Mouse (Mus musculus): ENCODE results near the gene Nck2. TPM values are rescaled to one million over a fixed set of nuclear protein-coding genes. Genes with fewer than 3 reads are reported as not detected.

The Nck2 gene
- polyA plus RNA-seq, 1 experiment from 2014 or later: 37.9 TPM

GRCm38 (mm10) chr1:43503261-43503660 is 58.9 kb downstream of the Nck2 start:
- no peak for ATAC-seq (ENCODE audit: low FRiP score)
- 89% methylated on average over 2 of the region's 2 CpGs for WGBS
- DNase-seq (ENCODE audit: low spot score): no peak
- no peak overlapping the region for H3K27ac ChIP-seq
- H3K9me3 ChIP-seq (ENCODE audit: control insufficient read depth, low read length): no peaks in the 10 kb centered on the region
- H3K27me3 ChIP-seq (ENCODE audit: control insufficient read depth, insufficient read depth, low read length): no peaks in the 10 kb centered on the region
- H3K4me1 ChIP-seq (replicated peaks; ENCODE audit: control insufficient read depth, insufficient read depth, low read length): peaks cover 35% of the 10 kb centered on the region
- H3K9ac ChIP-seq: no peak overlapping the region
- H3K4me2 ChIP-seq (replicated peaks): no peak overlapping the region
- no peak overlapping the region for H3K4me3 ChIP-seq (replicated peaks; ENCODE audit: low read length)
- H3K36me3 ChIP-seq (replicated peaks; ENCODE audit: control insufficient read depth, insufficient read depth): no peaks in the 10 kb centered on the region

DNA sequence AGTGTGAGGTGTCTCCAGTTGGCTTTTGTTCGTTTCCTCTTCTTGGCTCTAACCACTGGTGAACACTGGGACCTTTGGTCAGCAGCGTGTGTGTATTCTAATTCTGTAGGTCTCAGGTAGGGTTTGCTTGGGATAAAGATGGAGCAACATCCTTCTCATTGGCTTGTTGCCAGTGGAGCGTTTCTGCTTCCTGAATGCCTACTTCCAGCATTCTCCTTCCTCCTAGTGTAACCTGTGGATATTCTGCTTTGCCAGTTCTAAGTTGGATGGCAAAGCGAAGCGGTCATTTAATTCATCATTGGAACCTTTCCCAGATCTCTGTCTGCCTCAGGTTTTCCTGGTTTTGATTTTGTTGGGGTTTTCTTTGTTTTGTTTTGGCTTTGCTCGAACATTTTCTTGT is 59.3 kb downstream of the Nck2 start:
- Histone ChIP-seq H3K4me3 (replicated peaks; ENCODE audit: low read length) (no peak overlapping the region), H3K9me3 (ENCODE audit: control insufficient read depth, low read length) (no peaks in the 10 kb centered on the region), H3K27me3 (ENCODE audit: control insufficient read depth, insufficient read depth, low read length) (no peaks in the 10 kb centered on the region), H3K36me3 (replicated peaks; ENCODE audit: control insufficient read depth, insufficient read depth) (no peaks in the 10 kb centered on the region), H3K9ac (no peak overlapping the region), H3K4me2 (replicated peaks) (no peak overlapping the region), H3K4me1 (replicated peaks; ENCODE audit: control insufficient read depth, insufficient read depth, low read length) (peaks cover 33% of the 10 kb centered on the region), H3K27ac (no peak overlapping the region)
- ATAC-seq (ENCODE audit: low FRiP score) (no peak), DNase-seq (ENCODE audit: low spot score) (no peak)
- WGBS: 67% methylated on average over 6 of the region's 6 CpGs

DNA sequence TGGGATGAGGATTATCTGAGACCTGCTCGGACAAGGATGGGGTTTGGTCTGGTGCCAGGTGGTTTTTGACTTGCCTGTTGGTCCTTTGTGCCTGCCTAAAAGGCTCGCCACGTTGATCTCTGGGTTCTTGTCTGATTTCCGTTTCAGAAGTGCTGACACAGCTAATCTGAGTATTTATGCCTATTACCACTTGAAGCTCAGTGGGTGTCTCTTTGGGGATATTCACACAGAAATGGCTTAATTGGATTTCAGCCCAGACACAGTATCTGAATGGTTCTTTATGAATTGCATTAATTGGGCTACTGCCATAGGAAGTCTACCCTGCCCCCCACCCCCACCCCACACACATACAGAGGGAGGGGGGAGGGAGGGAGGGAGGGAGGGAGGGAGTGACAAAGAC is 59.9 kb downstream of the Nck2 start:
- H3K9ac ChIP-seq: no peak overlapping the region
- H3K4me3 ChIP-seq (replicated peaks; ENCODE audit: low read length): no peak overlapping the region
- no peak overlapping the region for H3K4me2 ChIP-seq (replicated peaks)
- H3K27ac ChIP-seq: peak overlapping the region; percentile 45; the same call in 1 of the 2 replicates
- no peaks in the 10 kb centered on the region for H3K9me3 ChIP-seq (ENCODE audit: control insufficient read depth, low read length)
- peaks cover 33% of the 10 kb centered on the region for H3K4me1 ChIP-seq (replicated peaks; ENCODE audit: control insufficient read depth, insufficient read depth, low read length)
- 8% methylated on average over 4 of the region's 4 CpGs for whole genome bisulfite sequencing
- H3K27me3 ChIP-seq (ENCODE audit: control insufficient read depth, insufficient read depth, low read length): no peaks in the 10 kb centered on the region
- DNase-seq (ENCODE audit: low spot score) (peak; percentile 58), ATAC-seq (ENCODE audit: low FRiP score) (peak; percentile 87)
- no peaks in the 10 kb centered on the region for H3K36me3 ChIP-seq (replicated peaks; ENCODE audit: control insufficient read depth, insufficient read depth)

GRCm38 (mm10) chr1:43506638-43507037 is 62.3 kb downstream of the Nck2 start:
- H3K4me3 ChIP-seq (replicated peaks; ENCODE audit: low read length): no peak overlapping the region
- no peak overlapping the region for H3K27ac ChIP-seq
- H3K27me3 ChIP-seq (ENCODE audit: control insufficient read depth, insufficient read depth, low read length): no peaks in the 10 kb centered on the region
- 0 out of 2 replicates have a peak, but pooled peaks cover 7% of the 10 kb centered on the region for H3K36me3 ChIP-seq (replicated peaks; ENCODE audit: control insufficient read depth, insufficient read depth)
- DNase-seq (ENCODE audit: low spot score) (no peak), ATAC-seq (ENCODE audit: low FRiP score) (no peak)
- 90% methylated on average over 3 of the region's 3 CpGs for WGBS
- no peak overlapping the region for H3K9ac ChIP-seq
- H3K4me2 ChIP-seq (replicated peaks): no peak overlapping the region
- H3K9me3 ChIP-seq (ENCODE audit: control insufficient read depth, low read length): no peaks in the 10 kb centered on the region
- H3K4me1 ChIP-seq (replicated peaks; ENCODE audit: control insufficient read depth, insufficient read depth, low read length): peaks cover 31% of the 10 kb centered on the region

- Histone ChIP-seq H3K27me3 (ENCODE audit: control insufficient read depth, insufficient read depth, low read length) (no peaks in the 10 kb centered on the region), H3K36me3 (replicated peaks; ENCODE audit: control insufficient read depth, insufficient read depth) (0 out of 2 replicates have a peak, but pooled peaks cover 7% of the 10 kb centered on the region), H3K4me1 (replicated peaks; ENCODE audit: control insufficient read depth, insufficient read depth, low read length) (peaks cover 20% of the 10 kb centered on the region), H3K4me2 (replicated peaks) (no peak overlapping the region), H3K9me3 (ENCODE audit: control insufficient read depth, low read length) (no peaks in the 10 kb centered on the region), H3K4me3 (replicated peaks; ENCODE audit: low read length) (no peak overlapping the region), H3K9ac (no peak overlapping the region), H3K27ac (no peak overlapping the region)
- DNase-seq (ENCODE audit: low spot score) (no peak), ATAC-seq (ENCODE audit: low FRiP score) (no peak)
- WGBS: 84% methylated on average over 1 of the region's 1 CpGs
These were observed 63.4 kb downstream of the Nck2 start for GRCm38 (mm10) chr1:43507809-43508208.

GRCm38 (mm10) chr1:43511256-43511655 is 66.9 kb downstream of the Nck2 start:
- Histone ChIP-seq H3K4me1 (replicated peaks; ENCODE audit: control insufficient read depth, insufficient read depth, low read length) (no peaks in the 10 kb centered on the region), H3K4me3 (replicated peaks; ENCODE audit: low read length) (no peak overlapping the region), H3K27me3 (ENCODE audit: control insufficient read depth, insufficient read depth, low read length) (no peaks in the 10 kb centered on the region), H3K27ac (no peak overlapping the region), H3K4me2 (replicated peaks) (no peak overlapping the region), H3K9me3 (ENCODE audit: control insufficient read depth, low read length) (no peaks in the 10 kb centered on the region), H3K9ac (no peak overlapping the region), H3K36me3 (replicated peaks; ENCODE audit: control insufficient read depth, insufficient read depth) (peaks cover 11% of the 10 kb centered on the region; the same call in 1 of the 2 replicates)
- 82% methylated on average over 12 of the region's 12 CpGs for WGBS
- ATAC-seq (ENCODE audit: low FRiP score) (peak; percentile 43; the same call in 1 of the 2 replicates), DNase-seq (ENCODE audit: low spot score) (no peak)

GRCm38 (mm10) chr1:43511667-43512066 is 67.3 kb downstream of the Nck2 start:
- no peaks in the 10 kb centered on the region for H3K9me3 ChIP-seq (ENCODE audit: control insufficient read depth, low read length)
- H3K27me3 ChIP-seq (ENCODE audit: control insufficient read depth, insufficient read depth, low read length): no peaks in the 10 kb centered on the region
- H3K27ac ChIP-seq: no peak overlapping the region
- peaks cover 11% of the 10 kb centered on the region; the same call in 1 of the 2 replicates for H3K36me3 ChIP-seq (replicated peaks; ENCODE audit: control insufficient read depth, insufficient read depth)
- H3K4me2 ChIP-seq (replicated peaks): no peak overlapping the region
- no peaks in the 10 kb centered on the region for H3K4me1 ChIP-seq (replicated peaks; ENCODE audit: control insufficient read depth, insufficient read depth, low read length)
- no peak overlapping the region for H3K9ac ChIP-seq
- WGBS: 79% methylated on average over 8 of the region's 8 CpGs
- ATAC-seq (ENCODE audit: low FRiP score) (no peak), DNase-seq (ENCODE audit: low spot score) (no peak)
- H3K4me3 ChIP-seq (replicated peaks; ENCODE audit: low read length): no peak overlapping the region

GRCm38 (mm10) chr1:43517405-43517804 is 73.0 kb downstream of the Nck2 start:
- DNase-seq (ENCODE audit: low spot score): no peak
- ATAC-seq (ENCODE audit: low FRiP score): no peak
- H3K36me3 ChIP-seq (replicated peaks; ENCODE audit: control insufficient read depth, insufficient read depth): peaks cover 3% of the 10 kb centered on the region; the same call in 1 of the 2 replicates

GRCm38 (mm10) chr1:43520216-43520988 is 76.0 kb downstream of the Nck2 start:
- Histone ChIP-seq H3K4me1 (replicated peaks; ENCODE audit: control insufficient read depth, insufficient read depth, low read length) (no peaks in the 10 kb centered on the region), H3K4me3 (replicated peaks; ENCODE audit: low read length) (no peak overlapping the region), H3K9ac (no peak overlapping the region), H3K27ac (no peak overlapping the region), H3K36me3 (replicated peaks; ENCODE audit: control insufficient read depth, insufficient read depth) (no peaks in the 10 kb centered on the region), H3K4me2 (replicated peaks) (no peak overlapping the region), H3K9me3 (ENCODE audit: control insufficient read depth, low read length) (no peaks in the 10 kb centered on the region), H3K27me3 (ENCODE audit: control insufficient read depth, insufficient read depth, low read length) (no peaks in the 10 kb centered on the region)
- WGBS: 92% methylated on average over 1 of the region's 1 CpGs
- ATAC-seq (ENCODE audit: low FRiP score) (no peak), DNase-seq (ENCODE audit: low spot score) (no peak)

More at GRCm38 (mm10) chr1:43517405-43517804, 73.0 kb downstream of the Nck2 start:
- WGBS: 98% methylated on average over 3 of the region's 3 CpGs
- no peaks in the 10 kb centered on the region for H3K4me1 ChIP-seq (replicated peaks; ENCODE audit: control insufficient read depth, insufficient read depth, low read length)
- no peaks in the 10 kb centered on the region for H3K27me3 ChIP-seq (ENCODE audit: control insufficient read depth, insufficient read depth, low read length)
- H3K9ac ChIP-seq: no peak overlapping the region
- no peak overlapping the region for H3K27ac ChIP-seq
- no peaks in the 10 kb centered on the region for H3K9me3 ChIP-seq (ENCODE audit: control insufficient read depth, low read length)
- H3K4me3 ChIP-seq (replicated peaks; ENCODE audit: low read length): no peak overlapping the region
- H3K4me2 ChIP-seq (replicated peaks): no peak overlapping the region

Data from hindbrain, embryonic 14.5 days (tissue).